Mouse (Mus musculus): ENCODE data around the gene Nr2f1.
"Not testable (repeated sequence)": the region's sequence is repeated elsewhere in the genome, so short reads cannot be mapped to it uniquely, and the experiment has no call there.

- TF ChIP-seq CTCF (IDR thresholded peaks at IDR 0.05; ENCODE audit: borderline replicate concordance, insufficient read depth, low read depth, low read length); POLR2A (IDR thresholded peaks at IDR 0.05; ENCODE audit: borderline replicate concordance, insufficient read depth, low read length): not testable (repeated sequence)
Observed at GRCm38 (mm10) chr13:78220238-78220637, 20.7 kb upstream of the Nr2f1 start.

Data from cerebellum, adult 2 months (tissue).